Mouse (Mus musculus) heart, embryonic 13.5 days (tissue): ENCODE results near the gene Prdm11. TPM values are rescaled to one million over a fixed set of nuclear protein-coding genes. Genes with fewer than 3 reads are reported as not detected.

Source experiments
- ATAC-seq: fragments of 200-750 bp; cut with Nextera tagmentation; 2 replicates; pipeline ENCODE4 v1.8.0; 2017; ENCODE audit warnings: moderate TSS enrichment; ENCODE audit not compliant: insufficient number of reproducible peaks, low FRiP score, low TSS enrichment; ENCODE audit errors: extremely low read depth
- H3K27ac ChIP-seq: fragments of 300-500 bp; sonication (generic); replicated peaks from 2 replicates; pipeline ENCODE4 v1.5.1; 2015; ENCODE audit warnings: moderate library complexity, mild to moderate bottlenecking, inconsistent platforms
- H3K27me3 ChIP-seq: fragments of 300-500 bp; sonication (generic); replicated peaks from 2 replicates; pipeline ENCODE4 v1.6.1; 2015; ENCODE audit warnings: mild to moderate bottlenecking, inconsistent platforms
- H3K36me3 ChIP-seq: fragments of 300-500 bp; sonication (generic); 2 replicates; pipeline ENCODE4 v1.6.1; 2015; ENCODE audit warnings: mild to moderate bottlenecking, inconsistent platforms
- H3K4me1 ChIP-seq: fragments of 300-500 bp; sonication (generic); 2 replicates; pipeline ENCODE4 v1.6.1; 2015; ENCODE audit warnings: inconsistent platforms
- H3K4me2 ChIP-seq: fragments of 300-500 bp; sonication (generic); 2 replicates; pipeline ENCODE4 v1.6.1; 2015; ENCODE audit warnings: inconsistent platforms, mild to moderate bottlenecking, moderate library complexity
- H3K4me3 ChIP-seq: fragments of 300-500 bp; sonication (generic); 2 replicates; pipeline ENCODE4 v1.5.1; 2015; ENCODE audit warnings: moderate library complexity, mild to moderate bottlenecking, inconsistent platforms
- H3K9ac ChIP-seq: fragments of 300-500 bp; sonication (generic); 2 replicates; pipeline ENCODE4 v1.6.1; 2015; ENCODE audit warnings: inconsistent platforms, mild to moderate bottlenecking, moderate library complexity
- H3K9me3 ChIP-seq: fragments of 300-500 bp; sonication (generic); 2 replicates; pipeline ENCODE4 v1.6.1; 2016; ENCODE audit warnings: inconsistent platforms
- WGBS: fragments of 180-500 bp; shearing (Covaris S2); methylation state at CpG from one replicate; pipeline ENCODE4 v1.1.7; 2015; ENCODE audit warnings: mixed read lengths; 5-methylcytosine and 5-hydroxymethylcytosine counted together
- polyA plus RNA-seq: library from polyadenylated mRNA; unstranded; fragments of >200 nt; fragmentation: Nextera tagmentation; extraction: Ambion mirVana; gene quantifications from 2 replicates; pipeline ENCODE4 v1.2.1, GENCODE M21; 2015

Gene Prdm11
- polyA plus RNA-seq, 1 experiment from 2014 or later: 2.8 TPM

GRCm38 (mm10) chr2:93079394-93079793, 33.4 kb upstream of the Prdm11 start:
- peaks cover 16% of the 10 kb centered on the region; the same call in 1 of the 2 replicates for H3K27me3 ChIP-seq
- H3K27ac ChIP-seq: no peak overlapping the region
- H3K36me3 ChIP-seq: no peaks in the 10 kb centered on the region
- no peaks in the 10 kb centered on the region for H3K4me1 ChIP-seq
- no peak for ATAC-seq
- H3K4me2 ChIP-seq: no peak overlapping the region
- 68% methylated on average over 4 of the region's 4 CpGs for WGBS
- H3K9me3 ChIP-seq: no peaks in the 10 kb centered on the region
- H3K4me3 ChIP-seq: no peak overlapping the region
- H3K9ac ChIP-seq: no peak overlapping the region

- Histone ChIP-seq H3K9me3 (no peaks in the 10 kb centered on the region), H3K4me1 (no peaks in the 10 kb centered on the region), H3K36me3 (no peaks in the 10 kb centered on the region), H3K9ac (no peak overlapping the region), H3K27ac (no peak overlapping the region), H3K4me2 (no peak overlapping the region), H3K27me3 (peaks cover 31% of the 10 kb centered on the region), H3K4me3 (no peak overlapping the region)
- ATAC-seq: no peak
- WGBS: 68% methylated on average over 6 of the region's 6 CpGs
These were observed 30.6 kb upstream of the Prdm11 start for GRCm38 (mm10) chr2:93076578-93076955.

GRCm38 (mm10) chr2:93075738-93076577, 30.0 kb upstream of the Prdm11 start:
- no peak for ATAC-seq
- Histone ChIP-seq H3K4me1 (no peaks in the 10 kb centered on the region), H3K36me3 (no peaks in the 10 kb centered on the region), H3K9ac (no peak overlapping the region), H3K4me2 (no peak overlapping the region), H3K4me3 (no peak overlapping the region), H3K9me3 (no peaks in the 10 kb centered on the region), H3K27me3 (peaks cover 31% of the 10 kb centered on the region), H3K27ac (no peak overlapping the region)
- 39% methylated on average over 15 of the region's 15 CpGs for WGBS

GRCm38 (mm10) chr2:93071656-93072055, 25.7 kb upstream of the Prdm11 start:
- 5% methylated on average over 12 of the region's 12 CpGs for whole genome bisulfite sequencing
- no peak for ATAC-seq
- H3K9ac ChIP-seq: no peak overlapping the region

GRCm38 (mm10) chr2:93068942-93069341, 23.0 kb upstream of the Prdm11 start:
- no peaks in the 10 kb centered on the region for H3K9me3 ChIP-seq
- ATAC-seq: no peak
- peaks cover 46% of the 10 kb centered on the region for H3K27me3 ChIP-seq
- no peak overlapping the region for H3K4me3 ChIP-seq
- no peak overlapping the region for H3K4me2 ChIP-seq
- no peak overlapping the region for H3K27ac ChIP-seq
- WGBS: 38% methylated on average over 2 of the region's 2 CpGs
- H3K4me1 ChIP-seq: no peaks in the 10 kb centered on the region
- no peaks in the 10 kb centered on the region for H3K36me3 ChIP-seq
- H3K9ac ChIP-seq: no peak overlapping the region

More at GRCm38 (mm10) chr2:93071656-93072055, 25.7 kb upstream of the Prdm11 start:
- Histone ChIP-seq H3K4me2 (no peak overlapping the region), H3K4me3 (no peak overlapping the region), H3K9me3 (no peaks in the 10 kb centered on the region), H3K27me3 (peaks cover 54% of the 10 kb centered on the region), H3K4me1 (no peaks in the 10 kb centered on the region), H3K36me3 (no peaks in the 10 kb centered on the region), H3K27ac (no peak overlapping the region)

GRCm38 (mm10) chr2:93063347-93063746, 17.4 kb upstream of the Prdm11 start:
- Histone ChIP-seq H3K27ac (no peak overlapping the region), H3K9ac (no peak overlapping the region), H3K4me3 (no peak overlapping the region), H3K36me3 (no peaks in the 10 kb centered on the region), H3K9me3 (no peaks in the 10 kb centered on the region), H3K4me2 (no peak overlapping the region), H3K4me1 (no peaks in the 10 kb centered on the region), H3K27me3 (peaks cover 19% of the 10 kb centered on the region)
- ATAC-seq: no peak
- WGBS: 20% methylated on average over 2 of the region's 2 CpGs

- WGBS: 24% methylated on average over 1 of the region's 1 CpGs
- Histone ChIP-seq H3K27ac (no peak overlapping the region), H3K4me2 (no peak overlapping the region), H3K9ac (no peak overlapping the region), H3K9me3 (no peaks in the 10 kb centered on the region), H3K4me1 (peaks cover 14% of the 10 kb centered on the region), H3K36me3 (no peaks in the 10 kb centered on the region), H3K27me3 (no peaks in the 10 kb centered on the region), H3K4me3 (no peak overlapping the region)
- no peak for ATAC-seq
These were observed 5.9 kb upstream of the Prdm11 start for GRCm38 (mm10) chr2:93051873-93052272.

- no peak for ATAC-seq
- H3K27me3 ChIP-seq: no peaks in the 10 kb centered on the region
- no peak overlapping the region for H3K4me3 ChIP-seq
- peaks cover 35% of the 10 kb centered on the region for H3K4me1 ChIP-seq
- H3K9me3 ChIP-seq: no peaks in the 10 kb centered on the region
- no peak overlapping the region for H3K9ac ChIP-seq
- WGBS: 56% methylated on average over 6 of the region's 6 CpGs
- no peak overlapping the region for H3K27ac ChIP-seq
- no peaks in the 10 kb centered on the region for H3K36me3 ChIP-seq
- no peak overlapping the region for H3K4me2 ChIP-seq
These were observed 2.8 kb upstream of the Prdm11 start for GRCm38 (mm10) chr2:93048601-93049323.

- no peaks in the 10 kb centered on the region for H3K27me3 ChIP-seq
- H3K4me3 ChIP-seq: no peak overlapping the region
- H3K4me2 ChIP-seq: no peak overlapping the region
- peaks cover 42% of the 10 kb centered on the region for H3K4me1 ChIP-seq
- no peak for ATAC-seq
- H3K36me3 ChIP-seq: no peaks in the 10 kb centered on the region
- 86% methylated on average over 7 of the region's 7 CpGs for WGBS
- no peaks in the 10 kb centered on the region for H3K9me3 ChIP-seq
- H3K9ac ChIP-seq: 0 out of 2 replicates have a peak overlapping the region, but pooled peaks have one; percentile 100
- no peak overlapping the region for H3K27ac ChIP-seq
These were observed 1.6 kb upstream of the Prdm11 start for GRCm38 (mm10) chr2:93047491-93048050.

- Histone ChIP-seq H3K4me2 (peak overlapping the region; percentile 85), H3K36me3 (no peaks in the 10 kb centered on the region), H3K9me3 (no peaks in the 10 kb centered on the region), H3K9ac (peak overlapping the region; percentile 100; the same call in 1 of the 2 replicates), H3K4me3 (peak overlapping the region; percentile 86; the same call in 1 of the 2 replicates), H3K27me3 (no peaks in the 10 kb centered on the region), H3K27ac (peak overlapping the region; percentile 98), H3K4me1 (peaks cover 48% of the 10 kb centered on the region)
- ATAC-seq: no peak
- 63% methylated on average over 6 of the region's 6 CpGs for WGBS
These were observed 1.1 kb upstream of the Prdm11 start for GRCm38 (mm10) chr2:93047036-93047435.

- Histone ChIP-seq H3K27ac (peak overlapping the region; percentile 98), H3K36me3 (no peaks in the 10 kb centered on the region), H3K9ac (peak overlapping the region; percentile 100), H3K9me3 (no peaks in the 10 kb centered on the region), H3K4me3 (peak overlapping the region; percentile 86), H3K4me2 (peak overlapping the region; percentile 85), H3K4me1 (peaks cover 53% of the 10 kb centered on the region), H3K27me3 (no peaks in the 10 kb centered on the region)
- 22% methylated on average over 5 of the region's 5 CpGs for WGBS
- no peak for ATAC-seq
These were observed 505 bp upstream of the Prdm11 start for GRCm38 (mm10) chr2:93046509-93046835.
